Mouse (Mus musculus) gastrocnemius, postnatal 25 days (tissue): Measurements from ENCODE around the gene Mterf2. TPM values are rescaled to one million over a fixed set of nuclear protein-coding genes. Genes with fewer than 3 reads are reported as not detected.

Source experiments
- total RNA-seq, 2 experiments: library from RNA; stranded (reverse); gene quantifications; 1 replicate in 1 of 2; 2 replicates in 1 of 2; pipeline ENCODE4 v1.2.3; 2021

Mterf2 gene
- total RNA-seq, 2 experiments from 2014 or later: 10.4 to 12.9 TPM

Other genes with a start within 250 kb of the Mterf2 start
- gene Ric8b, start 210.4 kb downstream of the Mterf2 start, total RNA-seq: 10 to 100 TPM; 28.6 to 36.4 TPM
- gene Fhl4, start 25.5 kb downstream of the Mterf2 start, total RNA-seq: under 1 TPM; 0.13 to 0.15 TPM
- 10 to 100 TPM in 1 of 2 experiments, 1 to 10 TPM in 1; 9.9 to 11.2 TPM for gene Tmem263, start 25.4 kb downstream of the Mterf2 start, total RNA-seq
- 10 to 100 TPM in 1 of 2 experiments, 1 to 10 TPM in 1; 6.1 to 11.8 TPM for gene Cry1, start 57.0 kb upstream of the Mterf2 start, total RNA-seq